Comparison of ENCODE assay signal across 7 mouse cellular contexts in the genomic region with DNA sequence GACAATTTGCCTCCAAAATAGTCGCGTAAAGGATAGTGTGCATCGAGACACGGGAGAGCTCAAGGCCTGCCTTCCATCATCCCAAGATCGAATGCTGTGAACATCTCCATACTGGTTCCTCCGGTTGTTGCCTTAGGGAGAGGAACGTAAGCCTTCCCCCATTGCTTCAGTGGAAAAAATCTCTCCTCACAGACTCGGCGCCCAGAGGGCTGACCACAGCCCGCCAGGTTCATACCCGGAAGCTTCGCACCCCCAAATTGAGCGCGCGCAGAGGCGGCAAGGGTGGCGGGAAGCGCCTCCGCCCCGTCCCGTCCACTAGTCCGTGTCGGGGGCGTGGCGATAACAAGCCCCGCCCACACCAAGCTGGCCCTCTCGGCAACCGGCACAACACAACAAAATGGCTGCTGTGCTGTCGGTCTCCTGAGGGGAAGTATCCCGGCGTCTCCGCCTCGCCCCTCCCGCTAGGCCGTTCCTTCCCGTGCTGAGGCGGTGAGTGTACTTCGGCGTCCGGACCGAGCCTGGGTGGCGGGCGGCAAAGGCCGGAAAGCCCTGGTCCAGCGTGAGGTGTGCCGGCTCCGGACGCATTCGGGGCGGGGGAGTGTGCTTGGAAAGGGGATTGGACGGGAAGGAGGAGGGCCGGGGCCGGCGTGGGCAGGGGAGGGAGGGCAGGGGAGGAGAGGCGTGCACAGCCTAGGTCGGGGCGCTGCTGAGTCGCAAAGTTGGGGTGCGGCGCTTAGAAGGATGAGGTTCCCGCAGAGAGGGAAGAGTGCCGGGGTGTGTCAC. TPM values are rescaled to one million over a fixed set of nuclear protein-coding genes. Genes with fewer than 3 reads are reported as not detected.
A peak's percentile ranks its signal among the peaks of the same experiment; 100 is the strongest.
DNase-seq lines count a peak whose midpoint lies in the region; ATAC-seq lines count a peak whose summit lies in the region.

A gene (plus strand): TSS at position 352 of the 783 bp plus-strand sequence.

- intact Hi-C loops in gastrocnemius, postnatal 36 days (cut with DNase I), result loop anchor here (5.0 kb wide), 1 partner anchor 62 kb away; no protein-coding TSS in a partner anchor
- intact Hi-C loops in left cerebral cortex, postnatal 36 days (cut with DNase I), result loop anchor here (1.0 to 10.0 kb wide), 3 partner anchors 65 to 265 kb away; no protein-coding TSS in a partner anchor

- H3K9me3 ChIP-seq in intestine, embryonic 16.5 days (ENCODE audit: control insufficient read depth, low read length), result no peaks in the 10 kb centered on the region
- no peaks in the 10 kb centered on the region for H3K9me3 ChIP-seq in midbrain, embryonic 11.5 days (ENCODE audit: control insufficient read depth, low read length)

- H3K36me3 ChIP-seq in intestine, embryonic 16.5 days (ENCODE audit: control insufficient read depth, insufficient read depth, low read length), result no peaks in the 10 kb centered on the region
- H3K36me3 ChIP-seq in midbrain, embryonic 11.5 days (ENCODE audit: control insufficient read depth, insufficient read depth, low read length), result no peaks in the 10 kb centered on the region

- under 1% methylated on average over 61 of the region's 62 CpGs for WGBS in intestine, embryonic 16.5 days
- under 1% methylated on average over 62 of the region's 62 CpGs for WGBS in midbrain, embryonic 11.5 days

- no peaks in the 10 kb centered on the region for H3K27me3 ChIP-seq in intestine, embryonic 16.5 days (replicated peaks; ENCODE audit: control insufficient read depth, insufficient read depth, low read length)
- no peaks in the 10 kb centered on the region for H3K27me3 ChIP-seq in midbrain, embryonic 11.5 days (ENCODE audit: control insufficient read depth, insufficient read depth, low read length)

- H3K9ac ChIP-seq in intestine, embryonic 16.5 days (ENCODE audit: low read depth, low read length), result peak within 1 kb of the TSS; percentile 86
- peak within 1 kb of the TSS; percentile 84 for H3K9ac ChIP-seq in midbrain, embryonic 11.5 days (ENCODE audit: low read length)

- H3K4me2 ChIP-seq in intestine, embryonic 16.5 days (ENCODE audit: low read depth, low read length), result peak within 1 kb of the TSS; percentile 89
- peak within 1 kb of the TSS; percentile 65 for H3K4me2 ChIP-seq in midbrain, embryonic 11.5 days

- DNase-seq in adrenal gland, adult 18-20 months (ENCODE audit: low spot score in 2 of 2), result peak; percentile 94 to 96
- peak; percentile 95 for DNase-seq in embryo, embryonic 11 days
- peak; percentile 92 to 97 for DNase-seq in gastrocnemius, postnatal 36 days
- DNase-seq in left cerebral cortex, postnatal 36 days (ENCODE audit: low spot score in 2 of 2), result peak; percentile 94 to 95
- DNase-seq in midbrain, embryonic 11.5 days (ENCODE audit: low spot score, missing footprints), result peak; percentile 100
- DNase-seq in skeletal muscle tissue, adult 2 months (ENCODE audit: low read depth, low spot score), result peak; percentile 86

- H3K27ac ChIP-seq in intestine, embryonic 16.5 days (ENCODE audit: low read length), result peak within 1 kb of the TSS; percentile 84
- H3K27ac ChIP-seq in midbrain, embryonic 11.5 days (ENCODE audit: low read depth, low read length), result peak within 1 kb of the TSS; percentile 17; the same call in 1 of the 2 replicates

- peak; percentile 98 for ATAC-seq in intestine, embryonic 16.5 days
- peak; percentile 98 for ATAC-seq in midbrain, embryonic 11.5 days (ENCODE audit: low FRiP score)

- H3K4me3 ChIP-seq in intestine, embryonic 16.5 days (ENCODE audit: low read length), result peak within 1 kb of the TSS; percentile 93
- H3K4me3 ChIP-seq in midbrain, embryonic 11.5 days (ENCODE audit: low read depth, low read length), result peak within 1 kb of the TSS; percentile 81

- no peaks in the 10 kb centered on the region for H3K4me1 ChIP-seq in intestine, embryonic 16.5 days (ENCODE audit: control insufficient read depth, insufficient read depth, low read length)
- H3K4me1 ChIP-seq in midbrain, embryonic 11.5 days (ENCODE audit: control insufficient read depth, insufficient read depth, low read length), result peaks cover 2% of the 10 kb centered on the region; the same call in 1 of the 2 replicates

RNA-seq across cellular contexts. Expression of the gene that starts here (rescaled TPM):
- total RNA-seq in adrenal gland, adult 18-20 months (2021), result 10 to 100 TPM in 1 of 2 experiments, 1 to 10 TPM in 1; 7.7 to 11.4 TPM
- total RNA-seq in gastrocnemius, postnatal 36 days (2021), result 1 to 10 TPM; 5.1 to 7.3 TPM
- polyA plus RNA-seq in intestine, embryonic 16.5 days (2015; fragmentation: Nextera tagmentation; extraction: Ambion mirVana), result 15.7 and 17.3 TPM in 2 replicates
- total RNA-seq in left cerebral cortex, postnatal 36 days (2021), result 10 to 100 TPM in 1 of 2 experiments, 1 to 10 TPM in 1; 6.7 to 11.0 TPM
- polyA plus RNA-seq in midbrain, embryonic 11.5 days (2014; fragmentation: Nextera tagmentation; extraction: Ambion mirVana), result 32.8 and 36.6 TPM in 2 replicates

Comparison
In these comparisons a context has a peak if more than half of its experiments do, and no peak if none do; other contexts are left out.
1. Peak in every context shown above with its lines: DNase-seq, ATAC-seq, H3K4me3 ChIP-seq and H3K27ac ChIP-seq.